In genomic region chr6:55435266-55436159, GRCm38 (mm10) we compare ENCODE assay signal across 11 mouse cellular contexts. TPM values are rescaled to one million over a fixed set of nuclear protein-coding genes. Genes with fewer than 3 reads are reported as not detected.
A peak's percentile ranks its signal among the peaks of the same experiment; 100 is the strongest.
DNase-seq lines count a peak whose midpoint lies in the region; ATAC-seq lines count a peak whose summit lies in the region.
"Had no signal": no experiment of that assay in that cellular context is flagged by ENCODE, and none has a peak within 500 bp of the region (broad histone marks: within the 10 kb centered on the region; RNA-seq: fewer than 3 reads in every experiment).

No protein-coding gene starts in this region.

- H3K4me3 ChIP-seq in hindbrain, embryonic 16.5 days (ENCODE audit: low read length), result no peak overlapping the region
- no peak overlapping the region for H3K4me3 ChIP-seq in neural tube, embryonic 12.5 days
- H3K4me3 ChIP-seq: embryonic facial prominence, embryonic 12.5 days; heart, embryonic 13.5 days had no signal

- H3K27me3 ChIP-seq in hindbrain, embryonic 16.5 days (replicated peaks; ENCODE audit: control insufficient read depth, insufficient read depth, low read length), result no peaks in the 10 kb centered on the region
- no peaks in the 10 kb centered on the region for H3K27me3 ChIP-seq in neural tube, embryonic 12.5 days (replicated peaks)
- H3K27me3 ChIP-seq: embryonic facial prominence, embryonic 12.5 days had no signal

- no peaks in the 10 kb centered on the region for H3K9me3 ChIP-seq in hindbrain, embryonic 16.5 days (ENCODE audit: control insufficient read depth, low read length)
- H3K9me3 ChIP-seq in neural tube, embryonic 12.5 days, result no peaks in the 10 kb centered on the region
- H3K9me3 ChIP-seq: embryonic facial prominence, embryonic 12.5 days; heart, embryonic 13.5 days had no signal

- H3K4me2 ChIP-seq in hindbrain, embryonic 16.5 days (ENCODE audit: low read length), result no peak overlapping the region
- no peak overlapping the region for H3K4me2 ChIP-seq in neural tube, embryonic 12.5 days (replicated peaks)
- H3K4me2 ChIP-seq: embryonic facial prominence, embryonic 12.5 days; heart, embryonic 13.5 days had no signal

- 22% methylated on average over 8 of the region's 8 CpGs for WGBS in hindbrain, embryonic 16.5 days
- 42% methylated on average over 8 of the region's 8 CpGs for WGBS in neural tube, embryonic 12.5 days

- peaks cover 25% of the 10 kb centered on the region for H3K4me1 ChIP-seq in hindbrain, embryonic 16.5 days (ENCODE audit: control insufficient read depth, insufficient read depth, low read depth, low read length)
- H3K4me1 ChIP-seq in neural tube, embryonic 12.5 days, result peaks cover 30% of the 10 kb centered on the region

- H3K27ac ChIP-seq in hindbrain, embryonic 16.5 days (ENCODE audit: low read depth, low read length), result peak overlapping the region; percentile 64
- H3K27ac ChIP-seq in neural tube, embryonic 12.5 days, result no peak overlapping the region
- H3K27ac ChIP-seq: embryonic facial prominence, embryonic 12.5 days; heart, embryonic 13.5 days had no signal

- DNase-seq in frontal cortex, postnatal 14 days (ENCODE audit: low spot score in 2 of 2), result no peak
- DNase-seq in cerebellum, postnatal 14 days, result peak; percentile 82 to 85
- DNase-seq in kidney, adult 11 months, result no peak
- no peak for DNase-seq in thymus, postnatal 0 days (ENCODE audit: low spot score)
- no peak for DNase-seq in gastrocnemius, adult 8-10 months (ENCODE audit: low spot score in 2 of 2)

- H3K9ac ChIP-seq in hindbrain, embryonic 16.5 days (ENCODE audit: low read depth, low read length), result 0 out of 2 replicates have a peak overlapping the region, but pooled peaks have one; percentile 10
- no peak overlapping the region for H3K9ac ChIP-seq in neural tube, embryonic 12.5 days
- H3K9ac ChIP-seq: embryonic facial prominence, embryonic 12.5 days; heart, embryonic 13.5 days had no signal

- H3K36me3 ChIP-seq in hindbrain, embryonic 16.5 days (ENCODE audit: control insufficient read depth, insufficient read depth, low read length), result no peaks in the 10 kb centered on the region
- no peaks in the 10 kb centered on the region for H3K36me3 ChIP-seq in neural tube, embryonic 12.5 days
- H3K36me3 ChIP-seq: embryonic facial prominence, embryonic 12.5 days; heart, embryonic 13.5 days had no signal

- ATAC-seq in frontal cortex, adult (ENCODE audit: low TSS enrichment), result peak; percentile 36; the same call in 1 of the 2 replicates
- peak; percentile 90 for ATAC-seq in hindbrain, embryonic 16.5 days
- ATAC-seq in neural tube, embryonic 12.5 days (ENCODE audit: low FRiP score, low read depth), result peak; percentile 84

RNA-seq across cellular contexts. Expression of gene Adcyap1r1, which starts 16.3 kb away (rescaled TPM):
- polyA plus RNA-seq in hindbrain, embryonic 16.5 days (2015; fragmentation: Nextera tagmentation; extraction: Ambion mirVana), result 67.1 and 74.8 TPM in 2 replicates
- 30.9 and 33.3 TPM in 2 replicates for polyA plus RNA-seq in neural tube, embryonic 12.5 days (2016; fragmentation: Nextera tagmentation; extraction: Ambion mirVana)
- 0.40 and 0.44 TPM in 2 replicates for polyA plus RNA-seq in thymus, postnatal 0 days (2015; fragmentation: Nextera tagmentation; extraction: Ambion mirVana)
- 1 to 10 TPM in 2 of 4 experiments, under 1 TPM in 2; 0.53 to 1.3 (median 0.90) TPM for total RNA-seq in gastrocnemius, adult 8-10 months (2022)

RNA-seq across cellular contexts. Expression of gene Ghrhr, which starts 59.4 kb away (rescaled TPM):
- not detected in 2 replicates for polyA plus RNA-seq in hindbrain, embryonic 16.5 days (2015; fragmentation: Nextera tagmentation; extraction: Ambion mirVana)
- polyA plus RNA-seq in neural tube, embryonic 12.5 days (2016; fragmentation: Nextera tagmentation; extraction: Ambion mirVana), result not detected in 2 replicates
- polyA plus RNA-seq in thymus, postnatal 0 days (2015; fragmentation: Nextera tagmentation; extraction: Ambion mirVana), result 0.10 TPM in 2 replicates
- not detected for total RNA-seq in gastrocnemius, adult 8-10 months (2022)
- total RNA-seq: left cerebral cortex, postnatal 25 days had no signal
- polyA plus RNA-seq: embryonic facial prominence, embryonic 12.5 days; heart, embryonic 13.5 days had no signal

Comparison
In these comparisons a context has a peak if more than half of its experiments do, and no peak if none do; other contexts are left out.
1. ATAC-seq: peak in every context shown above with its lines; median percentile 90 in hindbrain, embryonic 16.5 days; 84 in neural tube, embryonic 12.5 days; 36 in frontal cortex, adult.
2. DNase-seq: peak in cerebellum, postnatal 14 days (2 of 2); none in frontal cortex, postnatal 14 days (0 of 2), kidney, adult 11 months (single experiment), thymus, postnatal 0 days (single experiment) and gastrocnemius, adult 8-10 months (0 of 2).
3. RNA of gene Adcyap1r1, which starts 16.3 kb away (polyA plus RNA-seq): 67.1 to 74.8 TPM in hindbrain, embryonic 16.5 days and 30.9 to 33.3 TPM in neural tube, embryonic 12.5 days; 0.40 to 0.44 TPM in thymus, postnatal 0 days; every median in the first group is over 10 times any median in the second.